Mouse (Mus musculus): ENCODE data around the gene Gskip.

Gene Gskip

DNA sequence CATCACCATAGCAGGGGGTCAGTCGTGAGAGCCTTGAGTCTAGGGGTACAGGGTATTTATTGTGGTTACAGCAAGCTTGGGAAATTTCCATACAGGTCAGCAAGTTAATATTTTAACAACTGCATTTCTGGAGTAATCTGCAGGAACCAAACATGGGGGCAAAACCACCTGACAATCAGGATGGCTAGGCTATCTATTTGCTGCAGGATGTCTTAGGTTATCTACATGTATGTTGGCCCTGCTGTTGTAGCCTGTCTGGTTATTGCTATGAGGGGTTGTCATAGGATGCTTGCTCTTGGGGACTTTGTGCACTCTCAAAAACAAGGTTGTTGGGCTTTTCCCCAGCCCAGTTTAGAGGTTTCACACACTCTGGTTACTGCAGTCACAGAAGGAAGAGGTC lies 40.0 kb downstream of the Gskip start:
- DNase-seq: no peak

DNA sequence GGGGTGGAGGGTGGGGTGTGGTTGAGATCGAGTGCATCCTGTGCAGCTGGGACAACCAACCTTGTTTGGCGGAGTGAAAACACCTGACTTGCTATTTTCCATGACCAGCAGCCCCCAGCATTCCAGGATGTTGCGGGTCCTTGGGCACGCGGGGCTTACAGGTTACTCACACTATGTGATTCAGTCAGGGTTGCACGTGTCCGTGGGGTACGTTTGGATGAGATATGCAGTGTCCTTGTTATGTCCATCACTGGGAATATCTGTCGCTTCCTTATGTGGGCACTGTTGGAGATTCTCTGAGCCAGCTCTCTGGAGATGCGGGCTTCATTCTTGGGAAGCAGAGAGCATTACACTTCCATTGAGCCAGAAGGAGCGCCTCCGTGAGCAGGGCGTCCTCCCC lies 41.1 kb downstream of the Gskip start:
- no peak for DNase-seq

DNA sequence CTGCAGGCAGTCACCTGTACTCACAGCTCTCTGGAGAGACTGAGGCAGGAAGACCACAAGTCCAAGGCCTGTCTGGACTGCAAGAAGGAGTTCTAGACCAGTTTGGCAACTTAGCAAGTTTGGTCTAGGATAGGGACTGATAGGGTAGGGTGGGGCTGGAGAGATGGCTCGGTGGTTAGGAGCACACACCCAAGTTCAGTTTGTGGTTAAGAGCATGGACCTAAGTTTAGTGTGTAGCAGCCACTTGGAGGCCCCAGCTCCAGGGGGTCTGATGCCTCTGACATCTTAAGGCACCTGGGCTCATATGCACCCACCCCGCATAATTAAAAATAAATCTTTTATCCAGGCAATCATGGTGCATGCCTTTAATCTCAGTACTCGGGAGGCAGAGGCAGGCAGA lies 42.6 kb downstream of the Gskip start:
- DNase-seq: no peak

DNA sequence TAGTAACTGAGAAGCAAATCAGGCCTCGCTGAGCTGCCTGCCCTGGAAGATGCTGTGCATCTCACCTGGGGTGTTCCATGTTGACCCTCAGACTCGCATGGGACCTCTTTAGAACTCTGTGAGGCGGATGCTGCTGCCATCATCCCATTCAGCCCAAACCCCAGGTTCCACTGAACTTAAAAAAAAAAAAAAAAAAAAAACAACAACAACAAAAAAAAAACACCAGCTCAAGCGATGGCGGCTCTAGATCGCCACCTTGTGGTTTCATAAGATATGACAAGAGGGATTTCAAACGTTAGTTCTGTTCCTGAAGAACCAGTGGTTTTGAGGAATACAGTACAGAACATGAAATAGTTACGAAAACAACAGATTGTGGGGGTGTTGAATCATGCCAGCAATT lies 43.3 kb downstream of the Gskip start:
- peak; percentile 23 for DNase-seq

DNA sequence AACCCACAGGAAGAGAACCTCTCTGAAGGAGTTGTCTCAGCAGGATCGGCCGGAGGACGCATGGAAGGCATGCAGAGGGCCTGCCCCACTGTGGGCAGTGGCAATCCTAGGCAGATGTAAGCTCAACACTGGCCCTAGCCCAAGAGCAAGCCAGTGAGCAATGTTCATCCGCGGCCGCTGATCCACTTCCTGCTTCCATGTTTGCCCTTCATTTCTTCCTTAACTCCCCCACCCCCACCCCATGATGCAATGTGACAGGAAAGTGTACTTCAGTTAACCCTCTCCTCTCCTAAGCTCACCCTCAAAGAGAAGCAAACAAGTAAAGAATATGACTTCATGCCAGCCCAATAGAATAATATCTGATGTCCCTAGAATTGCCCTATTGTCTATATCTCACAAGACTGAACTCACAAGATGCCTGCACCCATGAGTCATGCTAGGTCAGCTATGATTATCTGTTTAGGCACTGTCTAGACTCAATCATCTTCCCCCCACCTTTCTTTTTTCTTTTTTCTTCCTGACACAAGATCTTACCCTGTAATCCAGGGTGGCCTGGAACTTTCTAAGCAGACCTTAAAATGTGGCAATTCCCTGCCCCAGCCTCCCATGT lies 46.3 kb downstream of the Gskip start:
- no peak for DNase-seq

DNA sequence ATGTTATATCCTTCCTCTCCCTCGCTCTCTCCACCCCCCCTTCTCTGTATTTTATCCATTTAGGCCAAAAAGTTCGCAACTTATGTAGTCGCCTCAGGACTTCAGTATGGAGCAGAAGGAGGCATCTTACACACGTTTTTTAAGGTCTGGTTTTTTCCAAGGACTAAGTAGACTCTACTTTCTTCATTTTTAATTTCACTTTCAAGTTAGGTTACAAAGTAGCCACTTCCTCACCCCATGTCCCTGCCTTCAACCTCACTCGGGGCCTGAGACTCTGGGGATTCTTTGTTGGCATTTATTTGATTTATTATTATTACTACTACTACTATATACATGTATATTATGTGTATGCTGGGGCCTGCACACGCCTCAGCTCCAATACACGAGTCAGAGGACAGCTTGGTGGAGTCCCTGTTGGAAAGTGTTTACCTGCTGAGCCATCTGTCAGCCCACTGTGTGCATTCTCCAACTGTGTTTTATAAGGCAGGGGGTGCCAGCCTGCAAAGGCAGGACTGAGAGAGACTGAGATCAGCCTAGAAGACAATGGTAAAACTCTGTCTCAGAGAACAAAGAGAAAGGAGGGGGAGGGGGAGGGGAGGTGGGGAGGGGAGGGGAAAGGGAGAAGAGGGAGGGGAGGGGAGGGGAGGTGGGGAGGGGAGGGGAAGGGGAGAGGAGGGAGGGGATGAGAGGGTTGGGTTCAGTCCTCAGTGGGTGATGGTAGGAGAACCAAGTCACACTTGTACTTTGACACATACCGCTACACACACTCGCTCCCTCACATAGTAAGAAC lies 48.9 kb downstream of the Gskip start:
- no peak for DNase-seq

DNA sequence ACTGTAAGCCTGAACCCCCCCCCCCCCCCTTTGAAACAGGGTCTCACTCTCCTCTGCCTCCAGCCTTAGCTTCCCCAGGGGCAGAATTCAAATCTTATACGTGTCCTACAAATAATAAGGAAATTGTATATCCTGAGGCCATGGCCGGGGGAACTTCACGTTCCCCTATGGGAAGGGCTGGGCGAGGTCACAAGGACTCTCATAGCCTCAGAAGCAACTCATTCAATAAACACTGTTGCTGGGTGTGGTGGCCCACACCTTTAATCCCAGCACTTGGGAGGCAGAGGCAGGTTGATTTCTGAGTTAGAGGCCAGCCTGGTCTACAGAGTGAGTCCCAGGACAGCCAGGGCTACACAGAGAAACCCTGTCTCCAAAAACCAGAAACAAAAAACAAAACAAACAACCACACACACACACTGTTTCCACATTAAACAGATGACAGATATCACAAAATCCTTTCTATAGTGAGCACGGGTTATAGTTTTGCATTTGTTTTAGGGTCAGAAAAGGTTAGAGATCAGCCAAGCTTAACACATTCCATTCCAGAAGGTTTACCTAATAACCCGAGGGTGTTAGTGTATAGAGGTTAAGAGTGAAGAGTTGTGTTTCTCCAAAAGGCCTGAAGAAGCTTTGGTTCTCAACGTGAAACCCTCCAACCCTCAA lies 50.7 kb downstream of the Gskip start:
- DNase-seq: no peak

DNA sequence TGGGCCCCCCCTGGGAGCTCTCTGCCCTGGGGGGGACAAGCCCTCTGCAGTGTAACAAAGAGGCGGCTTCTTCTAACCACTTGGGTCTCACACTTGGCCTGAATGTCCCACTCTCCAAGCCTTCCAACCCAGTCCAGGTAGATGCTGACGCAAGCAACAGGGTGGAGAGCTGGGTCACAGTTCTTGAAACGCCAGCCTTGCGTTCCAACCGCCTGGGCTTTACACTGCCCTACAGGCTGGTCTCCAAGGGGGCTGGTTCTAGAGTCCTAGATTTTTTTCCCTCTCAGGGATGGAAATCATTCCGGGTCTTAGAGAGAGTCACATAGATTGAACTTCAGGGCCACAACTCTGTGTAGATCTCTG lies 51.2 kb downstream of the Gskip start:
- DNase-seq: no peak

DNA sequence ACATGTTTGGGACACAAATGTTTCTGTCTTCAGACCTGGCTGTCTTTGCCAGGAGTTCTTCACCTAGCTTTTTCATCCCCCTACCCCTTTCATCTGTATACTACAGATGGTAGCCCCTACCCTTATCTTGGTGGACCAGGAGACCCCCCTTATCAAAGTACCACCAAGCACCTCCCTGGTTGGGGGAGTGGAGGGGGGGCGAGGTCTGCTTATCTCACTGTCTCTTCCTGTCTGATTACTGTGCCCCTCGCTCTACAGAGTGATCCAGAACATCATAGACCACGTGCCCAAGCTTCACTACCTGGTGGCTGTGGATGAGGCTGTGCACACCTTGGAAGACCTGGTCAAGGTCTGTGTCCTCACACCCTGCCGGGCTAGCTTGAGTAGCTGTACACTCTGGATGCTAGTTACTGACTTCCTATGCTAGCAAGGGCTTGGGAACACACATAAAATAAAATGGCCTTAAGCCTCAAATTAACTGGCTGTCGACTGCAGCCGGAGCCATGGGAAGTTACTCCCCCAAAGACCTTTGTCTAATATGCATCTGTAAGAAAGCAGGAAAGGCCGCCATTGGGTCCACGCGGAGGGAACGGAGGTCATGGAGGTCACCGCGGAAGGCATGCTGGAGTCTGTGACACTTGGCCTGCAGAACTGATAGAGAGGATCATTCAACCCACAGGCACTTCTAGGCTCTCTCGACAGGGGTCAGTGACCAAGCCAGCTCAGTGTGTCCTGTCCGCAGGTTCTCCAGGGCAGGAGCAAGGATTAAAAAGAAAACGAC lies 53.9 kb downstream of the Gskip start:
- DNase-seq: no peak

DNA sequence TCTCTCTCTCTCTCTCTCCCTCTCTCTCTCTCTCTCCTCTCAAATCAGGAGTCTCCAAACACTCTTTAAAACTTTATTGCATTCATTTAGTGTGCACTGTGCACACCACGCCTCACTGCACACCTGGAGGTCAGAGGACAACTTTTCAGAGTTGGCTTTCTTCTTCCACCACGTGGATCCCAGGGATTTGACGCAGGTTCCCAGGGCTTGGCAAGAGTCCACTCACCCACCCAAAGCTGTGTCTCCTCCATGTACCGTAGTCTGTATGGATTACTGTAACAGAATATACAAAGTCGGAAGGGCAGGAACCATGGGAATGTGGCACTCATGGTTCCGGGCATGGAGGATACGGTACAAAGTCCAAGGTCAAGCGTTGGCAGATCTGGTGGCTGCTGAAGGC lies 55.0 kb downstream of the Gskip start:
- no peak for DNase-seq

DNA sequence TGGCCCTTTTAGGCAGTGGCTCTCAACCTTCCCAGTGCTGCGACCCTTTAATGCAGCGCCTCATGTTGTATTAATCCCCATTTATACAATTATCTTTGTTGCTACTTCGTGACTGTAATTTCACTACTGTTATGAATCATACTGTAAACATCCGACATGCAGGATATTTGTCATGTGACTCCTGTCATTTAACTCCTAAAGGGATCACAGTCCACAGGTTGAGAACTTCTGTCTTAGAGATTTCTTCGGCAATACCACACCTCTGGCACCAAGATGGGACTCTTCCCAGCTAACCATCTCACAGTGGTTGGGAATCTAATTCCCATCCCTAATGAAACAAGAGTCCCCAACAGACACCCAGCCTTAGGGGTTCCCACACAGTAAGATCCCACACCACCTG lies 63.5 kb downstream of the Gskip start:
- DNase-seq: no peak
